Mouse (Mus musculus): ENCODE data around the gene Slc35g3.

GRCm38 (mm10) chr11:69778985-69779384 is 17.2 kb upstream of the Slc35g3 start:
- TF ChIP-seq MAFK (IDR thresholded peaks at IDR 0.05; ENCODE audit: insufficient read depth, low read depth, low read length) = no peak
- TF ChIP-seq ZC3H11A (IDR thresholded peaks at IDR 0.05; ENCODE audit: borderline replicate concordance, low read depth, low read length) = no peak
- TF ChIP-seq ZNF384 (IDR thresholded peaks at IDR 0.05; ENCODE audit: low read depth, low read length) = no peak
- TF ChIP-seq HCFC1 (IDR thresholded peaks at IDR 0.05; ENCODE audit: borderline replicate concordance, insufficient read depth, low read length) = no peak
- TF ChIP-seq CHD2 (IDR thresholded peaks at IDR 0.05; ENCODE audit: low read depth, low read length) = no peak

Measured in ES-E14 (cell line).